Mouse (Mus musculus) mouse trophoblast stem cell (cell line): ENCODE measurements at regions not wholly inside any gene's neighbourhood (a gene's known extent, or its start where the extent isn't known, plus 50 kb on each side); places are given as distances from the start of the nearest gene placed in this dataset.

Source experiments
- in situ Hi-C, 2 experiments: fragments of 300-500 bp; cut with MseI, MboI; formaldehyde crosslinking; loops; 2 replicates in 1 of 2; 3 replicates in 1 of 2; pipeline ENCODE4 v1.15.1; 2025

DNA sequence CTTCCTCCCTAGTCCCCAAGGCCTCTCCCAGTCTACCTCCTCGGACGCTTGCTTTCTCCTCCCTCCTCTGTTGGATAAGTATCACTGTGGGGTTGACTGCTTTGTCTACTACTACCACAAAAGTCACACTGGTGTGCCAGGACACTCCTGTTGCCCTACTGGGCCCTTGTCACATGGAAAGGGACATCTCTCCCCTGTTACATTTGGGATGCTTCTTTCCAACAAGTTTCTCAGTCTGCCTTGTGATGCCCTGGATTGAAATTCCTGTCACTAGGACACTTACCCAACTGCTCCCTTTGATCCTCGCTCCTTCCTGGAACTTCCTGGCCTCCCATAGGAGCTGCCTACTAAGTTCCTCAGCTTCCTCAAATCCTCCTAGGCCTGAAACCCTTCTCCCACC is 501.9 kb upstream of the Nox3 start:
- in situ Hi-C loops, result no loop called here

DNA sequence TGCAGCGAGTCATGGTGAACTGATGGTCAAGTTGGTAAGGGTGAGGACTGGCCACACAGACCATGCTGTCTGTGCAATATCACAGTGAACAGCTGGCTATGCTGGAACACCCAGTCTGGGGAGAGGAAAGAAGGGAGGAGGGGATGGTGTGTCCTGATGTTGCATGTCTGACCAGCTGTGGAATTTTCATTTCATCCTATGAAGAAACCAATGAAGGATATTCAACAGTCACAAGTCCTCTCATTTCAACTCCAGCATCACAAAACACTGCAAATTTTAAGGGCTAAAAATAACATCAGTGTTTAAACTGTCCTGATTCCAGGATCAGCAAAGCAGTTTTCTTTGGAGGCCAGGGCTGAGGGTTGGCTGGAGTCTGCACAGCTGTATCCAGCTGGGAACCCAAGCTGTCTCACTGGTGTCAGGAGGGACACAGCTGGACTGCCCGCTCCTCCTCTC is 503.7 kb upstream of the Nox3 start:
- in situ Hi-C loops, result no loop called here

DNA sequence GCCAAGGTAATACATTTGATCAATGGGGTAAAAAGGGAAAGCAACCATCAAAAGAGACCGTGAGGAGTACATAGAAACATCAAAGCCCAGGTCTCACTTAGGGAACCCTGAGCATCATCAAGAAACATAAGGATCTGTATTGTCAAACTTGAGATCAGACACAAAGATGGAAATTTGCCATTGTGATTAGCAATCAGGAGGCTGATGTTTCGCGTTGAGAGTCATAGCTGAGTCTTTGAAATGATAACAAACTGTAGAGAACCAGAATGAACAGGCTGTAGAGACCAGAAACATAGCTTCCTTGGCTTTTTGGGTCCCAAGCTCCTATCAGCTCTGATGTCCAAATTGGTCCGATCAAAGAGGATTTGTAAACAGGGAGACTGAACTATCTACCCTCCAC is 505.2 kb upstream of the Nox3 start:
- in situ Hi-C loops, result no loop called here

DNA sequence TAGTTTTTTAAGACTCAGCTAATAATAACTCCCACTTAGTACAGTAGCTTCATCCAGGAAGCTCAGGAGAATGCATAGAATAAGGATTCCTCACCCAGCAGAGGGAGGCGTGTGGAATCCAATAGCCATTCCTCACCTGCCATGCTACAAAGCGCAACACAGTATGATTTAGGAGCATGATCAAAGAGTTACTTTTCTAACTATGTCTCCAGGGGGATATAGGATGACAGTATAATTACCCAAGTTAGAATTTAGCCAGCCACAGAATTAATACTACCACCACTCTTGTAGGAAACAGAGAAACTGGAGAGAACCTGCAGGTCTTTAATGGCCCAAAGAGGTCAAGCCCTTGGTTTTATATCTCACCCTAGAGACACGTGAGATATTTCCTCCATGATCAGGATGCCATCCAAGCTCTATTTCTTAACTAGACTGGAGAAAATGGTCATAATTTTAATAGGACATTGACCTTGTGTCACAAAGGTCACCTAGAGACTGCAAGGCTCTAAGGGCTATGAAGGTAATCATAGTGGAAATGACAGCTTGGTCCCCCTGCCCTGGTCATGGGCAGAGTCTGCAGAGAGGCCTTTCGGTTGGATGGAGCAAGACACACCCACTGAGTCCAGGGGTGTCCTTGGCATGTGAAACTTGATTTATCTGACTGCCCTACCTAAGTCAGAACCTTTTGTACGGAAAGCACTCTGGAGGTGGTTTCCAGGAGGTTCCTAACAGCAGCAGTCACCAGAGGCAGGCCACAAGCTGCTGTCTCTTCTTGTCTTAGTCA is 512.3 kb upstream of the Nox3 start:
- in situ Hi-C loops, result no loop called here

DNA sequence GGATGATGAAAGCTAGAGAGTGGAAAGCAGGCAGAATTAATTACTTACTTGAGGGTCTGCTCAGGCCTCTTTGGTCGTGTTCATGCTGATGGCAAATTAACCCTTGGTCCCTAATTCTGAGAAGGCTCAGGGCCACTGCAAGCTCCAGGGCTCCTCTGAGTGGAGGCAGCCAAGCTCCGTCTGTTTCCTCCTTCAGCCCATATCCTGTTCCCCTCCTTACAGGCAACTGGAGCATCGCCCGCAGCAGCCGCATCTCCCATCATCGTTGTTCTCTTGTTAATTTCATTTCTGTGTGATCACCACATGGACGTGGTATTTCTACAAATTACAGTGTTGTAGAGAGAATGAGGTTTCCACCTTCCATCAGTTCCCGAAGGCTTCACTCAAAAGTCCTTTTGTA is 513.6 kb upstream of the Nox3 start:
- in situ Hi-C loops, result no loop called here

DNA sequence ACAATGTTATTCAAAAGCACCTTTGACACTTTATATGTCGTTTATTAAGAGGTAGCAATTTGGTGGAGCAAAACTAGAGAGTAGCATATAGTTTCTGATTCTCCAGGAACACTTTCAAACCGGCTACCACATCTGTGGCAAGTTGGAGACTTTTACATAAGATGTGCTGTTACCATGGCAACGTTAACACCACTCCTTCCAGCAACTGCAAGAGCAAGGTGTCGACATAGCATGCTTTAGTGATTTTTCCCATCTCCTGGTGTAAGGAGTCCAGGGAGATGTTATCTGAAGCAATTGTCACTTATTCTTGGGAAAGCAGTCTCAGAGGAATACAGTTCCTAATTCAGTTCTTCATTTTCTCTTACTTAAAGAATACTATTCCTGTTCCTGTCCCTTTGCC is 516.5 kb upstream of the Nox3 start:
- in situ Hi-C loops, result no loop called here

DNA sequence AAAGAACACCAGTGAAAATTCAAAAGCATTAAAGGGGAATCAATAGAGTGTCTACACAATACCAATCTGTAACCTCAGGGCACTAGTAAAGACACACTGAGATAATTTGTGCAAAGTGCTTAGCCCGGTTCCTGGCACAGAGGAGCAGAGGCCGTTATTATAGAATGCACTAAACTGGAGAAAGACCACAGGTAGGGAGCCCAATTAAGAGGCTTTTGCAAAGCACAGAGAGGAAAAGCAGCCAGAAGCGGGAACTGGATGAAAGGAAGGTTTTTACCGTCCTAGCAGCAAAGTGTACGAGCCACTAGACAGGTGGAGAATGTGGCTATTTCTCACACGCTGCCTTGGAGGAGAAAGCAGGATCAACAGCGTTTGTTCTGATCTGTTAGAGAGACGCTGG is 518.9 kb upstream of the Nox3 start:
- in situ Hi-C loops, result no loop called here

DNA sequence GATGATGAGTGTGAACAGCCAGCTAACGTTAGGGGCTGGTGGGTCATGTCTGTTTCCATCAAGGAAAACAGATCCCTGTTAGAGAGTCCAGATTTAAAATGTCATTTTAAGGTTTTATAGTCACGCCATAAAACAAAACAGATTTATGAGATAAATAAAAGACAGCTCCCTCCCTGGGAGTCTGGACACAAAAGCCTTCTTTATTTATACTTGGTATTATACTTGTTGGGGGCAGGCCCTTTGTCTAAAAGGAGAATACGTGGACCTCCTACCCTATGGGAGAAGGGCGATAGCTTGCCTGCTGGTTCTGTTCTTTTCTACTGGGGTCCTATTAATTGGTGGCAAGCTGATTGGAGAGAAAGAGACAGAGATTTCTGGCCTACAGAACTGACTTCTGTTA is 520.1 kb upstream of the Nox3 start:
- in situ Hi-C loops, result no loop called here

DNA sequence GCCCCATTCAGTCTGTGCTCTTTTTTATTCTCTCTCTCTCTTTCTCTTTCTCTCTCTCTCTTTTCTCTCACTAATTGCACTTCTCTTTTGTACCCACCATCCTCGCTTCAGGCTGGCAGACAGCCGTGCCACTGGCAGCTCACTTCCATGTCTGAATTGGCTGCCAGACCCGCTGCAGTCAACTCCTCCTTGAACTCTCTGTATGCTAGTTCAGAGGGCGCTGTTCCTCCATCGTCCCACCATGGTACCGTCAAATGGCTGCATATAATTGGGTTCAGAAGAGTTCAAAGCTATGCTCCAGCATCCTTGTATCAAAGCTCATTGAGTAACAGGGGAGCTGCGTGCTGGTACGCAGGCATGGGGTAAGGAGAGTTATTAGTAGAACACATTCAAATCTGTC is 520.7 kb upstream of the Nox3 start:
- in situ Hi-C loops, result no loop called here

DNA sequence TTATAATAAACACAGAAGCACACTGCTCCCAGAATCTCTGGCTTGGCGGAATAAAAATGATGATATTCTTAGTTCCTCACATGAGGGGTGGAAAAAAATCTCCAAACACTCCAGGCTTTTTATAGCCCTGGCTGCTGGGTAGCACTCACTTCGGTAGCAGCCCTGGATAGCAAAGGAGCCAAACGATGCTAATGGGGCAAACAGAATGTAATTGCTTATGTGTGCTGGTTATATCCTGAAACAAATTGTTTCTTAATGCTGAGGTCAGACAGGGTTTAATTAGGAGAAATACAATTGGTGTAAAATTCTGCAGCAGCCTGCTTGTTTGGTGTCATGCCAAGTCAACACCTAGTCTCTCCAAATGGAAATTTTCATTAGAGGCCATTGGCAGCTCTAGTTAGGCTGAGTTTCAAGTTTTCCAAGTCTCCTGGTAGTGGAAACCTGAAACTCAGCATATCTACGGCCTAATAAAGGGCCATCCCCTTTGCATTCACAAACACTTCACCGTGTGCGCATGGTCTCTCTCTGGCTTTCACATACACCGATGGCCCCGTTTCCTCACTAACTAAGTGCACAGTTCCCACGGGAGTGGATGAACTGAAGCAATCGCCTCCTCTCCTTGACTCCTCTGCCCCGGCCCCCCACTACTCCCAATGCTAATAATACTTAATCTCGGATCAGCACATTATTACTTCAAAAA is 524.8 kb upstream of the Nox3 start:
- in situ Hi-C loops, result no loop called here

DNA sequence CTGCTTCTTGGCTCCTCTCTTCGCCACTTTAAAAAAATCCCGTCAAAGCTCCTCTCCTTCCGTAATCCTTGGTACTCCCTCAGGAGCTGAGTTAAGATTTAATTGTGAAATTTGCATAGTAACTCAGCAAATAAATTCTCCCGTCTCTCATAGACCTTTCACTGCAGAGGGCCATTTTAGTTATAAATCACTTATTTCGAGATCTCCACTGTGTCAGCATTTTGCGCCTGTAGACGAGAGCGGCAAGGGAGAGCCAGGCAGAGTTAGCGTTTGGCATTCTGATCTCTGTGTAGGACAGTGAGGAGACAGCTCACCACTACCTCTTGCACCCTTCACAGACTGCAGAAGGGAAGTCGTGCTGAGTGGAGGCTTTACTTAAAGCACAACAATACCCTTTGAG is 531.8 kb upstream of the Nox3 start:
- in situ Hi-C loops, result no loop called here

DNA sequence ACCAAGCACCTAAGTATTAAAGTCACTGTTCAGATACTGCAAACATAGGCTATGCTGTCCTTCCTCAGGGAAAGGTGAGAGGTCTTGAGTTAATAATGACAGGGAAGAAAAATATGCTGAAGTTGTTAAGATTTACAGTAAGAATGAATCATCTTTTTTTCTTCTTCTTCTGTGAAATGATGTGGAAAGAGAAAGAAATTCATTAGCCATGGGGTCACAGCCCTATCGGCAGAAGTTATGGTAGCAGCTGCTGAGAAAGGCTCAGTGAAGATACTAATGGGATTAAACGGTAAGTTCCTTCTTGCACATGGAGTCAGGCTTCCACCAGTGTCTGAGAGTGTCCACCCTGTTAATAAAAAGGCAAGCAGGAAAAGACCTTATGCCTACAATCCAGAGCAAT is 533.9 kb upstream of the Nox3 start:
- in situ Hi-C loops, result no loop called here

DNA sequence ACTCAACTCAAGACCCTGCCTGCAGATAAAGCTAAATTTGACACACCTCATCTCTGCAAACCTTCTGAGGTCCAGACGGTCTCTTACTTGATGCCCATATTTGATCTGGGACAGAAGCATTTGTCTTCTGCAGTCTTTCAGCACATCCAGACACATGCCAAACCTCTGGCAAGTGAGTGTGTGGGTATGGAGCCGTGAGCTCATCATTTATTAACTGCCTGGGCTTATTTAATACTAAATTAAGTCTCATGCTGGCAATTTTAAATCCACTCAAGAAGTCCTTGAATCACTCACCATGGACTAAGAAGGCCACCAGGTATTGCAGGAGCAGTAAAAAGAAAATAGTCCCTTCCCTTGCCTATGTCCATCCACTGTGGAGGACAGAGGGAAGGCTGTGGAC is 554.4 kb upstream of the Nox3 start:
- in situ Hi-C loops, result no loop called here

DNA sequence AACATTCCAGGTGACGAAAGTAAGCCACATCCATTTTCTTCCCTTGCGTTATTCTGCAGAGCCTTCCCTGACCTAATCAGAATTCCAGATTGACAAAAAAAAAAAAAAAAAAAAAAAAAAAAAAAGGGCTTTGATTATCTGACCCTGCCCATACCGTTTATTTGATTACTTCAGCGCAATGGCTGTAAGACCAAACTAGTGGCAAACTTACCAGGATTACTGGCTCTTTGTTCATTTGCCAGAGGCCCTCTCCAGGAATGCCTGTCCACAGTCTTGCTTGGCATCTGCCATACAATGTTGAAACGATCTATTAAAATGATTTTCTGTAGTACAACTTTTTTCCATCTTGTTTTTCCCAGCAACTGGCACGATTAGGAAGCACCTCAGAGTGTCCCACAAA is 569.4 kb upstream of the Nox3 start:
- in situ Hi-C loops, result no loop called here

DNA sequence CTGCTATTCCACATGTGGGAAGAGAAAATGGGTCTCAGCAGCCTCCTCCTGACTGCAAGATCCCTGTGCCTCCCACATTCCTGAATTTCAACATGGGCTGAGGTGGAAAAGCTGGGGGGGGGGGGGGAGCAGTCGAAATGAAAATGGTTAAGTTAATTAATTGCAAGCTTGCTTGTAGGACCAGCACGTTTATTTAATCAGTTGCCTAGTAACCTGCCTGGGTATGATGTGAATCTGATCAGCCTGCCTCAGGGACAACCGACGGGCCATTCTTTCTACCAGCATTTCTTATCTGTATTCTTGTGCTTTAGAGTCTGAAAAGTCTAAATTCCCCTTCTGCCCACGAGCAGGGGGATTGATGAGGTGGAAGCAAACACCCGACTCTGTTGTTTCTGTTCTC is 569.9 kb upstream of the Nox3 start:
- in situ Hi-C loops, result no loop called here

DNA sequence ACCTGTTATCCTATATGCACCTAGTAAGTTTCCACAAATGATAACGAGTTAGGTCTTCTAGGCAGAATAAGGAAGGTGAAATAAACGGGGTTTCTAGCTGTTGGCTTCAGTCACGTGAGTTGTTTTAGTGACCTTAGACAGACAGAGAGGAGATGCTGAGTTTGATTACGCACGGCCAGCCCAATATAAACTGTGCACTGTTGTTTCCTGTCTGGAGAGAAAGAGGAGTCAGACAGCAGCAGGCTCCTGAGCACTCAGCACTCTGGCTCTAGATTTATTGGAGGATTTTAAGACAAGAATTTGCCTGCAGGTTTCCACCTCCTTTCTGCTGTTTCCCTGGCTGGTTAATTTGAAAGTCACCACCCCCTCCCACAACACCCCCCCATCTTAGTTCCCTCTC is 570.4 kb upstream of the Nox3 start:
- in situ Hi-C loops, result no loop called here

DNA sequence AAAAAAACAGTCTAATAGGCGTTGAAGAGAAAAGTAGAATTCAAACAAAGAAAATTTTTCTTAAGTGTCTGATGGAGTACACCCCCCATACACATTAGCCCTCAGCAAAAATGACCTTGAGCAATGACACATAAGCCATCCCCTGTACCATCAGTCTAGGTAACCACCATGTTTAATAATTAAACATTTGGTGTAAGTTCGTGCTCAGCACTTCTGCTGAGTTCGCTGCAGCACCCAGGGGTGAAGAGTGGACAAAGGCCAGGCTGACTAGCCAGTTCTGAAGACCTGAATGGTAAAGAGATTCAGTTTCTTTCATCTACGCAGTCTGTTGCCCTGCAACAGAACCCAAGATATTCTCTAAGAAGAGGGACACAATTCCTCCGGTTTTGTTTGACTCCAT is 572.3 kb upstream of the Nox3 start:
- in situ Hi-C loops, result no loop called here

DNA sequence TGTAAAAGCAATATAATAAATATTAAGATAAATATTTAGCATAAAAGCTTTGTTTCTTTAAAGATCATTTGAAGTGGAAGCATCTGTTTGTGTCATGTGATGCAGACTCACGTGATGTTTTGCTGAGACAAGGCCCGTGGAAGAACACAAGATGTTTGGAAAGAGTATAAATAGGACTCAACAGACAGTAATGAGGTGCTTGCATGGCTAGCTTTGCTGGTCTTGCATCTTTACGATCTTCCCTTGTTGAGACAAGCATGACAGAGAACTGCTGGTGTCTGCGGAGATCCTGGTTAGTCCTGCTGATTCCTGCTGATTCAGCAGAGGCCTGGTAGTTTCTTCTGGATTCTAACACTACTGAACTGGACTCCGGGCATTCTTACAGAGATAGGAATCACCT is 576.4 kb upstream of the Nox3 start:
- in situ Hi-C loops, result no loop called here

DNA sequence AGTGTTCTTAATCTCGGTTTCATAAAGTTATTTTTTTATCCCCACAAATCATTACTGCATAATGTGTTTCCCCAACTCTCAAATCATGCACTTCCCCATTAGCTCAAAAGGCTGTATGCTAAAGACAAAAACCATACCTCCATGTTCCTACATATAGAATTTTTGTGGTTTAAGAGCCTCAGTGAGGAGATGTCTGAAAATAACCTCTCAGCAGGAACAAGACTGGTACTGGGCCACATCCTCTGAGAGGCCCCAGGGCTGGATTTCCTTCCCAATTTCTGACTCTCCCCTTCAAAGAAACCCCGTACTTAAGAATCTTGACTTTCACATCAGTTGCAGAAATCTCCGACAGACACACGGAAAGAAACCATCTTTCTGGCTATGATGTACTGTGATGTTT is 580.7 kb upstream of the Nox3 start:
- in situ Hi-C loops, result no loop called here

DNA sequence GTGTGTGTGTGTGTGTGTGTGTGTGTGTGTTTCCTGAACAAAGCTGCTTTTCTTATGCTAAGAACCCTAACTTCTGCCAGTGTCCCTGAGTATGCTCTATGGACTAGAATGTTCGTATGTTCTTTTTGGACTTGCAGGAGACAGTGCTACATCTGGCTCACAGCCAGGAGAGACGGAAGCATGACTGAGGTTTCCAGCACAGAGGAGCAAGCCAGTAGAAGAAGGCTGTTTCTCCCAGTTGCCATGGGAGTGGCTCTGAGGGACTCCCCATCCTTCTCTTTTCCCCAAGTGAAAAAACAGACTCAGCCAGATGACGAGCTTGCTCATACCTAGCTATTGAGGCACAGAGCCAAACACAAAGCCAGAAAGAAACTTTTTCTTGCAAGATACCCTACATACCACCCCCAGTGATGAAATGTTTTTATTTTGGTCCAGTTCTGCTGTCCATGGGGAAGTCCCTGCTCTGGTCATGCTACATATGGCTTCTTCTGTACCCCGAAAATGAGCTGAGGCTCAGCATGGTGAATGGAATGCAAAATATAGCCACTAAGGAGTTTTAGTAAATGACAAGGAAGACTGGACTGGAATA is 582.3 kb upstream of the Nox3 start:
- in situ Hi-C loops, result no loop called here

DNA sequence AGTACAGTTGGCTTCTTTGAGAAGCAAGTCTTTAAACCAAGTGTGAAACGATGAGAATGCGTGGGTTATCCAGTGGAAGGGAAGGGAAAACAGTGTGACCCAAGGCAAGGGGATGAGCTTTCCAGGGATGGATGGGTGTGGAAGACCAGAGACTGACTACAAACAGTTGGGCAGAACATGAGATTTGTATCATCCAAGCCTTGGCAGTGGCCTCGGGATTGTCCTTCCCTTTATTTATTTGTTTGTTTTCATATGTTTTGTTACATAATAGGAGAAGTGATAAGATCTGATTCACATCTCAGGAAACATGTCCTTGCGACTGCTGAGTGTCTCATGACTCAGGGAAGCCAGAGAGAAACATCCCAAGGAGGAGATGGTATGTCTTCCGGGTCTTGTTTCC is 585.4 kb upstream of the Nox3 start:
- in situ Hi-C loops, result no loop called here

DNA sequence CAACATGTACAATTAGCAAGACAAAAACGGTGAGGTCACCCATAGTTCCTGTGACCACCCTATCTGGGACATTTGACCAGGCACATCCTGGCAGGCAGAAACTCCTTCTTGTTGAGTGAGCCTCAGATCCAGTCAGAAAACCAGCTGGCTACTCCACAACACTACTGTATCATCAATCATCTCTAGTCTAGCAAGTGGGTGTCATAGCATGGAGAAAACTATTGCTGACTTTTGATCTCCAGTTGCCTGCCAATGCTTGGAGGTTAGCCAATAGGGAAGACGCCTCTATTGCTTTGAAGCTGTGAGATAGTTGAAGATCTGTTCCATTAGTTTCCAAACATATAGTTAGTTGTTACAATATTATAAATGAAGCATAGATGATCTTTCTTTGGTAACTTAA is 595.4 kb upstream of the Nox3 start:
- in situ Hi-C loops, result no loop called here

DNA sequence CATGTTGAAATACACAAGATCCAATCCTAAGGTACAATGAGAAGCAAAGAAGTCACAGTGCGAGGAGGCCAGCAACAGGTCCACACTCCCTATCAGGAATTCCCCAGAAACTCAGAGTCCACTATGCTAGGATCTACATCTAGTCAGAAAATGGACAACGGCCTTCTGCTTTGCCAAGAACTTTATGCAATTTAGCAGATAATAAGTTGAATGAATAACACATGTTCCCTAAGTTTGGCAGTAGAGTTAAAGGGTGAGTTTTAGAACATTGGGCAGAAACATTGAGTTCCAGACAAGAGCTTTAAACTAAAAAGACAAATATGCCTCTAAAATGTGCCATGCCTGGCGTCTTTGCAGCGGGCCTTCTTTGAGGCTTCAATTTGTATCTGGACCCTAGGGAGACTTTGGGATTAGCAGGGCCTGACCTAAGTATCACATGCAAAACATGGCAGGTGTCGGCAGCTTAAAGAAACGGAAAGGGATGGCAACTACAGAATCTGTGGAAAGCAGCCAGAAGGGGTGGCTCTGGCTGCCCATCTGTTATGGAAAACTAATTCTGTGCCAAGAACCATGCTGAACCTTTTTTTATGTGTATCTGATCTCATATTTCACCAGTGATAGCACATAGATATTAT is 600.6 kb upstream of the Nox3 start:
- in situ Hi-C loops, result no loop called here
